Mouse (Mus musculus) CH12.LX (cell line): ENCODE data around the gene Prrx2. TPM values are rescaled to one million over a fixed set of nuclear protein-coding genes. Genes with fewer than 3 reads are reported as not detected.

Experiments used
- DNase-seq: peaks from one replicate; pipeline ENCODE4 v3.0.0-alpha.2; 2013; ENCODE audit errors: extremely low read depth
- H3K27ac ChIP-seq: 2 replicates; pipeline ENCODE4 v1.5.1; 2012; ENCODE audit warnings: low read depth, mild to moderate bottlenecking, control low read depth, moderate library complexity; ENCODE audit not compliant: insufficient read depth
- H3K27me3 ChIP-seq: replicated peaks from 2 replicates; pipeline ENCODE3; 2012; ENCODE audit warnings: inconsistent platforms
- H3K36me3 ChIP-seq, 2 experiments: replicated peaks in 1 of 2; 2 replicates each; pipeline versions ENCODE3 to v1.6.1; 2012; ENCODE audit warnings: inconsistent platforms in 1 of 2, low read length in 1 of 2, mild to moderate bottlenecking in 1 of 2, mixed read lengths in 1 of 2, moderate library complexity in 1 of 2; ENCODE audit not compliant: control insufficient read depth in 1 of 2, insufficient read depth in 1 of 2
- H3K4me1 ChIP-seq, 2 experiments: 2 replicates each; pipeline ENCODE4 v1.6.1; 2012; ENCODE audit warnings: inconsistent platforms in 1 of 2, moderate library complexity in 1 of 2; ENCODE audit not compliant: insufficient read depth in 2 of 2, control insufficient read depth in 1 of 2
- H3K4me2 ChIP-seq: 2 replicates; pipeline ENCODE4 v1.6.1; 2012; ENCODE audit warnings: low read depth, mild to moderate bottlenecking, control low read depth; ENCODE audit not compliant: poor library complexity, insufficient read depth, severe bottlenecking
- H3K4me3 ChIP-seq, 3 experiments: fragments of 150-350 bp in 1 of 3; sonication (generic) in 1 of 3; replicated peaks in 1 of 3; 2 replicates each; pipeline versions ENCODE3 to v1.5.1; 2011 to 2012; ENCODE audit warnings: low read depth in 2 of 3, low read length in 2 of 3, mild to moderate bottlenecking in 2 of 3, moderate library complexity in 2 of 3, control low read depth in 1 of 3, improper control_type of control experiment in 1 of 3, inconsistent platforms in 1 of 3, mixed read lengths in 1 of 3; ENCODE audit not compliant: poor library complexity in 1 of 3
- H3K79me2 ChIP-seq: replicated peaks from 2 replicates; pipeline ENCODE4 v1.6.1; 2012; ENCODE audit warnings: mild to moderate bottlenecking, moderate library complexity; ENCODE audit not compliant: control insufficient read depth, poor library complexity, insufficient read depth, severe bottlenecking; ENCODE audit errors: extremely low read depth
- H3K9ac ChIP-seq: 2 replicates; pipeline ENCODE4 v1.6.1; 2012; ENCODE audit warnings: low read depth, mild to moderate bottlenecking, control low read depth, moderate library complexity; ENCODE audit not compliant: insufficient read depth
- H3K9me3 ChIP-seq: replicated peaks from 2 replicates; pipeline ENCODE3; 2012; ENCODE audit warnings: low read length, inconsistent platforms, mixed read lengths
- BHLHE40 ChIP-seq: IDR thresholded peaks from 2 replicates; pipeline ENCODE4 v1.6.1; 2011; ENCODE audit warnings: mild to moderate bottlenecking, low read depth, low read length, improper control_type of control experiment
- CHD1 ChIP-seq: IDR thresholded peaks from 2 replicates; pipeline ENCODE4 v1.6.1; 2012; ENCODE audit warnings: low read depth, low read length, improper control_type of control experiment, inconsistent platforms
- CHD2 ChIP-seq: IDR thresholded peaks from 2 replicates; pipeline ENCODE4 v1.6.1; 2011; ENCODE audit warnings: low read length, improper control_type of control experiment
- CTCF ChIP-seq, 2 experiments: IDR thresholded peaks in 1 of 2; conservative IDR thresholded peaks in 1 of 2; 2 replicates each; pipeline ENCODE4 v1.5.1; 2011 to 2012; ENCODE audit warnings: low read depth in 2 of 2, low read length in 2 of 2, improper control_type of control experiment in 1 of 2, inconsistent platforms in 1 of 2, mild to moderate bottlenecking in 1 of 2, moderate library complexity in 1 of 2
- E2F4 ChIP-seq: IDR thresholded peaks from 2 replicates; pipeline ENCODE4 v1.6.1; 2011; ENCODE audit warnings: low read depth, low read length, improper control_type of control experiment; ENCODE audit not compliant: insufficient replicate concordance
- EP300 ChIP-seq: IDR thresholded peaks from 2 replicates; pipeline ENCODE4 v1.6.1; 2011; ENCODE audit warnings: low read length, improper control_type of control experiment
- ETS1 ChIP-seq: conservative IDR thresholded peaks from 2 replicates; pipeline ENCODE4 v1.6.1; 2012; ENCODE audit warnings: low read depth, mild to moderate bottlenecking, inconsistent platforms, low read length, improper control_type of control experiment, moderate library complexity
- HCFC1 ChIP-seq: IDR thresholded peaks from 2 replicates; pipeline ENCODE4 v1.6.1; 2012; ENCODE audit warnings: low read depth, mild to moderate bottlenecking, inconsistent platforms, low read length, improper control_type of control experiment
- IRF4 ChIP-seq: IDR thresholded peaks from 2 replicates; pipeline ENCODE4 v1.6.1; 2014; ENCODE audit warnings: low read depth, mild to moderate bottlenecking, inconsistent platforms, low read length, improper control_type of control experiment
- JUN ChIP-seq: IDR thresholded peaks from 2 replicates; pipeline ENCODE4 v1.6.1; 2011; ENCODE audit warnings: low read depth, mild to moderate bottlenecking, low read length, improper control_type of control experiment, moderate library complexity; ENCODE audit not compliant: insufficient read depth
- JUND ChIP-seq: conservative IDR thresholded peaks from 2 replicates; pipeline ENCODE4 v1.6.1; 2011; ENCODE audit warnings: low read depth, low read length, improper control_type of control experiment
- MAFK ChIP-seq: IDR thresholded peaks from 2 replicates; pipeline ENCODE4 v1.6.1; 2011; ENCODE audit warnings: low read length, improper control_type of control experiment; ENCODE audit not compliant: insufficient replicate concordance
- MAX ChIP-seq: IDR thresholded peaks from 2 replicates; pipeline ENCODE4 v1.6.1; 2011; ENCODE audit warnings: low read length, improper control_type of control experiment
- MAZ ChIP-seq: IDR thresholded peaks from 2 replicates; pipeline ENCODE4 v1.6.1; 2012; ENCODE audit warnings: low read depth, mild to moderate bottlenecking, inconsistent platforms, low read length, improper control_type of control experiment, moderate library complexity
- MXI1 ChIP-seq: IDR thresholded peaks from 2 replicates; pipeline ENCODE4 v1.6.1; 2011; ENCODE audit warnings: mild to moderate bottlenecking, low read depth, low read length, improper control_type of control experiment
- NELFE ChIP-seq: IDR thresholded peaks from 2 replicates; pipeline ENCODE4 v1.6.1; 2011; ENCODE audit warnings: low read depth, low read length, improper control_type of control experiment
- NRF1 ChIP-seq: IDR thresholded peaks from 2 replicates; pipeline ENCODE4 v1.6.1; 2014; ENCODE audit warnings: low read depth, mild to moderate bottlenecking, inconsistent platforms, low read length, improper control_type of control experiment, moderate library complexity
- RAD21 ChIP-seq: IDR thresholded peaks from 2 replicates; pipeline ENCODE4 v1.6.1; 2011; ENCODE audit warnings: low read depth, mild to moderate bottlenecking, low read length, improper control_type of control experiment, moderate library complexity
- RCOR1 ChIP-seq: conservative IDR thresholded peaks from 2 replicates; pipeline ENCODE4 v1.6.1; 2012; ENCODE audit warnings: low read depth, mild to moderate bottlenecking, inconsistent platforms, low read length, improper control_type of control experiment
- SIN3A ChIP-seq: IDR thresholded peaks from 2 replicates; pipeline ENCODE4 v1.6.1; 2012; ENCODE audit warnings: low read length, improper control_type of control experiment, inconsistent platforms
- SMC3 ChIP-seq: IDR thresholded peaks from 2 replicates; pipeline ENCODE4 v1.6.1; 2011; ENCODE audit warnings: low read depth, low read length, improper control_type of control experiment
- TCF12 ChIP-seq: IDR thresholded peaks from 2 replicates; pipeline ENCODE4 v1.6.1; 2014; ENCODE audit warnings: low read depth, mild to moderate bottlenecking, inconsistent platforms, low read length, improper control_type of control experiment
- UBTF ChIP-seq: IDR thresholded peaks from 2 replicates; pipeline ENCODE4 v1.6.1; 2012; ENCODE audit warnings: low read depth, mild to moderate bottlenecking, inconsistent platforms, low read length, improper control_type of control experiment, moderate library complexity
- ZC3H11A ChIP-seq: IDR thresholded peaks from 2 replicates; pipeline ENCODE4 v1.6.1; 2012; ENCODE audit warnings: low read depth, mild to moderate bottlenecking, inconsistent platforms, low read length, improper control_type of control experiment
- ZKSCAN1 ChIP-seq: IDR thresholded peaks from 2 replicates; pipeline ENCODE4 v1.6.1; 2012; ENCODE audit warnings: low read depth, inconsistent platforms, low read length, improper control_type of control experiment, borderline replicate concordance
- dilution Hi-C: fragments of 300-500 bp; cut with MboI; formaldehyde crosslinking; loops from 2 replicates; pipeline ENCODE4 v1.14.3; 2020; ENCODE audit warnings: low sequenced_read_pairs; ENCODE audit not compliant: extremely low pct_unique_long_range_greater_than_20kb, extremely low pct_ligation_motif_present
- in situ Hi-C: fragments of 300-500 bp; cut with MboI; formaldehyde crosslinking; loops from 3 replicates; pipeline ENCODE4 v1.14.3; 2019; ENCODE audit warnings: low sequenced_read_pairs, low pct_ligation_motif_present, low pct_unique_long_range_greater_than_20kb, mixed read lengths
- polyA plus RNA-seq: library from polyadenylated mRNA; unstranded; fragments of >175 nt; gene quantifications from 2 replicates; pipeline ENCODE4 v1.2.1, GENCODE M21; 2012; ENCODE audit warnings: low read depth; ENCODE audit not compliant: insufficient read length
- total RNA-seq, 2 experiments: library from RNA; depleted of rRNA; stranded (reverse); fragments of 300-350 nt in 1 of 2; fragments of >200 nt in 1 of 2; gene quantifications; 2 replicates each; pipeline ENCODE4 v1.2.3; 2012 to 2014

Prrx2 gene
- total and polyA plus RNA-seq, 3 experiments = not detected

GRCm38 (mm10) chr2:30885453-30886163 lies 50.8 kb downstream of the Prrx2 start:
- Histone ChIP-seq H3K4me1 (peaks cover 0 to 5% of the 10 kb centered on the region in 2 experiments; a peak in 1 of 4 replicates), H3K27ac (no peak overlapping the region), H3K9ac (no peak overlapping the region), H3K27me3 (peaks cover 86% of the 10 kb centered on the region), H3K36me3 (no peaks in the 10 kb centered on the region), H3K9me3 (peaks cover 17% of the 10 kb centered on the region), H3K4me3 (no peak overlapping the region), H3K4me2 (no peak overlapping the region), H3K79me2 (no peaks in the 10 kb centered on the region)
- in situ Hi-C loops (no loop called here), dilution Hi-C loops (no loop called here)
- TF ChIP-seq RCOR1 = no peak
- no peak for TF ChIP-seq MXI1
- no peak for TF ChIP-seq JUN
- TF ChIP-seq RAD21 = no peak
- no peak for TF ChIP-seq ZC3H11A
- TF ChIP-seq EP300 = no peak
- TF ChIP-seq BHLHE40 = no peak
- TF ChIP-seq JUND = no peak
- no peak for TF ChIP-seq ZKSCAN1
- TF ChIP-seq UBTF = no peak
- no peak for TF ChIP-seq MAX
- no peak for TF ChIP-seq CHD1
- TF ChIP-seq ETS1 = no peak
- no peak for TF ChIP-seq SIN3A
- no peak for DNase-seq

GRCm38 (mm10) chr2:30891002-30891401 lies 56.2 kb downstream of the Prrx2 start:
- peaks cover 0 to 12% of the 10 kb centered on the region in 2 experiments; a peak in 2 of 4 replicates for H3K4me1 ChIP-seq
- H3K36me3 ChIP-seq = no peaks in the 10 kb centered on the region
- peaks cover 4% of the 10 kb centered on the region for H3K9me3 ChIP-seq
- dilution Hi-C loops = no loop called here
- peak; percentile 67 for DNase-seq
- no peaks in the 10 kb centered on the region for H3K79me2 ChIP-seq
- no peak overlapping the region for H3K4me3 ChIP-seq
- peaks cover 56% of the 10 kb centered on the region for H3K27me3 ChIP-seq
- no peak overlapping the region for H3K4me2 ChIP-seq
- H3K9ac ChIP-seq = no peak overlapping the region
- in situ Hi-C loops = loop anchor here (5.0 kb wide), 1 partner anchor 41 kb away; no protein-coding TSS in a partner anchor
- peak; percentile 64 for TF ChIP-seq RAD21
- no peak for TF ChIP-seq MAFK
- TF ChIP-seq CHD1 = no peak
- TF ChIP-seq ZC3H11A = peak; percentile 27; the same call in 1 of the 2 replicates
- TF ChIP-seq ETS1 = no peak
- TF ChIP-seq HCFC1 = no peak
- TF ChIP-seq E2F4 = no peak
- peak; percentile 88 for TF ChIP-seq SMC3
- no peak for TF ChIP-seq RCOR1
- TF ChIP-seq MAZ = no peak
- TF ChIP-seq JUND = no peak
- no peak for TF ChIP-seq MAX
- TF ChIP-seq IRF4 = peak; percentile 79
- no peak for TF ChIP-seq BHLHE40
- TF ChIP-seq CHD2 = no peak
- TF ChIP-seq NRF1 = no peak
- no peak for TF ChIP-seq NELFE
- no peak for TF ChIP-seq UBTF
- TF ChIP-seq TCF12 = 0 out of 2 replicates have a peak, but pooled peaks have one; percentile 24
- peak; percentile 64 to 83 for TF ChIP-seq CTCF (conservative IDR thresholded peaks at IDR 0.05 in 1 of 2, IDR thresholded peaks at IDR 0.05 in 1 of 2; ENCODE audit: low read depth in 2 of 2, low read length in 2 of 2)
- no peak overlapping the region for H3K27ac ChIP-seq
